Mouse (Mus musculus) monocyte, adult 2 months (primary cell): Measurements from ENCODE around the gene Tcirg1.

Source experiments
- DNase-seq, 2 experiments: peaks; one replicate each; pipeline ENCODE4 v3.0.0; 2022; ENCODE audit warnings: low spot score in 2 of 2, low read depth in 1 of 2

Tcirg1 gene

DNA sequence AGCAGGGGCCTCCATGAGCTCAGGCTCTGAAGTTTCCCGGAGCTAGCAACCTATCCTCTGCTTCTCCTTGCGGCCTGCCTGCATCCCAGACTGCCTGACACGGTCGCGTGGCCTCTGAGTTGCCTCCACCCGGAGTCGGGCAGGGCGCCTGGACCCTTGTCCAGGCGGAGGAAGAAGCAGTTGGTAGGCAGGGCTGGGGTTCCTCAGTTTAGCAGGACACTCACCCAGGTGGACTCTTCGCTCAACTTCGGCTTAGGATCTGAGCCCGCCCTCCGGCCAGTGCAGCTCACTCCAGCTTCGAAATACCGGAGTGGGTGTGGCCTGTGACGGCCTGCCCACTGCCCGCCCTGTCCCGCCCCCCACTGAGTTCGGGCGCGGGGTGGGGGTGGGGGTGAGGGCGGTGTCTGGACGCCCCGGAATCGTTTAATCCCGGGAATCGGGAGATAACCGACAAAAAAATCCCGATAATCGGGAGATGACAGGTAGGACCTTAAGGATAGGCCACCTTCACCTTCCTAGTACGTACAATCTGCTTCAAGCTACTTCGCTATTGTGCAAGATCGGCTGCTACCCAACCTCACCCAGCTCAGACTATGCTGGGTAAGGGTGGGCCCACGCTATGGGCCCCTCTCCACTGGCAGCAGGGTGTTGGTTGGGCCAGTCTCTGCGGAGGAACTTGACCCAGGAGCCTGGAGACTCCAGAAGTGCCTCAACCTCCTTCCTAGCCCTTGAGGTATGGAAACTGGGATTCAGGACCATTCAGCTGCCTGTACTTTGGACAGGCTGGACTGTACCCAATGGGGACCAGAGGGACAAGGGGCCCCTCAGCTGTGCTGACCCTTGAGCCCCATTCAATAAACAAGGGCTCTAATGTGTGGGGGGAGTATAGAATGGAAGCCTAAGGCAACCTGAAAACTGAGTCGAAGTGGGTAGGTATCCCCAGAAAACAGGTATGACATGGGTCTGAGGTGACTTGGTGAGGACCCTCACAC, at the start of gene Tcirg1:
Tcirg1 (minus strand) TSS at position 339 of the 992 bp plus-strand sequence.
- DNase-seq, result peak in 1 of 2 experiments; percentile 62

GRCm38 (mm10) chr19:3955804-3956203, 48.9 kb upstream of the Tcirg1 start:
- no peak for DNase-seq

GRCm38 (mm10) chr19:3955033-3955432, 48.1 kb upstream of the Tcirg1 start:
- DNase-seq, result no peak

DNA sequence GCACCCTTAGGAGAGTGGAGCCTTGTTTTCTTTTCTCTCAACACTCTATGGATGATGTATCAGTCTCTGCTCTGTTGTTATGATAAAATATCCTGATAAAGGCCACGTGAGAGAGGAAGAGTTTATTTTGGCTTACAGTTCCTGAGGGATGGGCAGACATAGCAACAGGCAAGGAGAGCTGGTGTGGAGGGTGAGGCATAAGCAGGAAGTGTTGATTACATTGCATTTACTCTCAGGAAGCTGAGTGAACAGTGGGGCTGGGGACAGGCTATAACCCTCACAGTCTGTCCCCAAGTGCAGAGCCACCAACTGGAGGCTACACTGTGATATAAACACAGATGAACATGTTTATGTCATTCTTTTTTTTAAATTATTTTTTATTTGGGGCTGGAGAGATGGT, 45.2 kb upstream of the Tcirg1 start:
- no peak for DNase-seq

GRCm38 (mm10) chr19:3951461-3951860, 44.5 kb upstream of the Tcirg1 start:
- DNase-seq, result no peak

DNA sequence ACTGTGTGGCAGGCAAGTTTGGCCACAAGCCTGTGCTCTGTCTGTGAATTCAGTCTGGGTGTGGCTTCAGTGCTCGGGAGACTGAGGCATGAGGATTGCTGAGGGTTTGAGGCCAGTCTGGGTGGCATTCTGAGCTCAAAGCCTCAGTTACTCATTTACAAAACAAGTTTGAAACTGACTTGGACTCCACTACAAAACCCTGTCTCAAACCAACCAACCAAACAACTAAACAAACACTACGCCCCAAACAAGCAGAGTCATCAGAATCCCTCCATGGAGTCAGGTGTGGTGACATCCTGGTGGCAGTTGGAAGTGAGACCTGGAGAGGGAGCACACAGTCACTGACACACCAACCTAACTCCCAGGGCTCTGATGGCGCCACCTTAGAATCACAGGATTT, 43.4 kb upstream of the Tcirg1 start:
- no peak for DNase-seq

GRCm38 (mm10) chr19:3948546-3948945, 41.6 kb upstream of the Tcirg1 start:
- no peak for DNase-seq

DNA sequence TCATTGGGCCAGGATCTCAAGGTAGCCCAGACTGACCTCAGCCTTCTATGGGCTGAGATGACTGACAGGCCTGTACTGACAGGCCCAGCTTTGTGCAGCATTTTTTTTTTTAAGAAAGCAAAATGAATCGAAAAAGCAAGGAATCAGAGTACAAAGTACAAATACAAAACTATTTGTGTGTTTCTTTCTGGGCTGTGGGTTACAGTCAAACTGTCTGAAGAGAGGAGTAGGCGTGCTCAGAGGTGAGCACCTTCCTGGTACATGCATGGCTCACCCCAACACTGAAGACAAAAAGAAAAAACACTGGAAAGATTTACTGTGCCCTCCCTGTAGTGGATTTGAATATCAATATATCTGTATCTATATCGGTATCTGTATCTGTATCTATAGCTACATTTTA, 40.9 kb upstream of the Tcirg1 start:
- no peak for DNase-seq

DNA sequence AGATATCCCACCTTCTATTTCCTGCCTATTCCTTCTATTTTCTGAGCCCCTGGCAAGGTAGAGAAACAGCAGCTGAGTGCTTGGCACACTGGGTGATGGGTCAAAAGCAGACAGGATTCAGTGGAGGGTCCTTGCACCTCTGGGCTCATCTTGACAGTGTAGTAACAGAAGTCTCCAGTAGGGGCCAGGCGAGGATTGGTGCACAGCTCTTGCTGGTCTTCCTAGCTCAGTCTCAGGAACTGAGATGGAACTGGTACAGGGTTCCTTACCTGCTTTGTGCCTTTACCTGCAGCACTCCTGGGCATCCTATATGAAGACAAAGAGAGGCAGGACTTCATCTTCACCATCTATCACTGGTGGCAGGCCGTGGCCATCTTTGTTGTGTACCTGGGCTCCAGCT, 39.8 kb upstream of the Tcirg1 start:
- no peak for DNase-seq

DNA sequence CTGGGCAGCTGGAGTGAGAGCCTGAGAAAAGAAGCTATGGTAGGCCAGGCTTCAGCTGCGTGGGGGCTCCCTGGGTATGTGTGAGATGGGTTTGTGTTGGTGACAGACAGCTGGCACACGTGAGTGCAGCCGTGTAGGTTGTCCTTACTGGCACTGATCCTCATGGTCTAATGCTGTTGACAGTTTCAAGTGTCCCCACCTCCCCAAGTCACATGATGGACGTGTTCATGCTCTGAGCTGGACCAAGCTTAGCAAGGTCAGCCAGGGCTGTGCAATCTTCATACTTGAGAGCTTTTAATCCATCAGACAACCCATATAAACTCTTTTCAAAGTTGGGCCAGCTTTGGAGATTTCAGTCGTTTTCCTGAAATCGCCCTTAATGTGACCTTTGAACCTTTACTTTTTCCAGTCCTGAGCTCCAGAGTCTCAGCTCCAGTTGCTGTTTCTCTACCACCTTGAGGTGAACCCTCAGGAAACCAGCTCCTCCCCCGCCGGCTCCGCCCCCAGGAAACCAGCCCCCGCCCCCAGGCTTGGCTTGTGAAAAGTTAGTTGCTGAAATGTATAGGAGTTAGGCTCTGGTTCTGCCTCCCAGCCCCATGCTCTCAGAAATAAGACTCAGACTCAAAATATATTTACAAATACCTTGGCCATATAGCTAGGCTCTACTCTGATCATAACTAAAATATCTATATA, 39.1 kb upstream of the Tcirg1 start:
- no peak for DNase-seq

GRCm38 (mm10) chr19:3942986-3943735, 36.2 kb upstream of the Tcirg1 start:
- DNase-seq, result no peak

DNA sequence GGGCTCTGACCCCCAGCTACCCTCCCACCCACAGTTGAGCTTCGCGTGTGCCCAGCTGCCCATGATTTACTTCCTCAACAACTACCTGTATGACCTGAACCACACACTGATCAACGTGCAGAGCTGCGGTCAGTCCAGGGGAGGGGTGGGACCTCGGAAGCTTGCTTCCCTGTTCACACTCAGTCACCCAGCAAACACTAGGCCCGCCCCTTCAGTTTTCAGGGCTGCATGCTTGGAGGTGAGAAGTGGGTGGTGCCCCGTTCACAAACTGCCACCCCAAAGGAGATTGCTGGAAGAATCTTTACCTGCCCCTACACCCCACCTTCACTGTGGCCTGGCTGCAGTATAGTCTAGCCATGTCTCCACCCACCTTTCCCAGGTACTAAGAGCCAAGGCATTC, 35.4 kb upstream of the Tcirg1 start:
- no peak for DNase-seq

DNA sequence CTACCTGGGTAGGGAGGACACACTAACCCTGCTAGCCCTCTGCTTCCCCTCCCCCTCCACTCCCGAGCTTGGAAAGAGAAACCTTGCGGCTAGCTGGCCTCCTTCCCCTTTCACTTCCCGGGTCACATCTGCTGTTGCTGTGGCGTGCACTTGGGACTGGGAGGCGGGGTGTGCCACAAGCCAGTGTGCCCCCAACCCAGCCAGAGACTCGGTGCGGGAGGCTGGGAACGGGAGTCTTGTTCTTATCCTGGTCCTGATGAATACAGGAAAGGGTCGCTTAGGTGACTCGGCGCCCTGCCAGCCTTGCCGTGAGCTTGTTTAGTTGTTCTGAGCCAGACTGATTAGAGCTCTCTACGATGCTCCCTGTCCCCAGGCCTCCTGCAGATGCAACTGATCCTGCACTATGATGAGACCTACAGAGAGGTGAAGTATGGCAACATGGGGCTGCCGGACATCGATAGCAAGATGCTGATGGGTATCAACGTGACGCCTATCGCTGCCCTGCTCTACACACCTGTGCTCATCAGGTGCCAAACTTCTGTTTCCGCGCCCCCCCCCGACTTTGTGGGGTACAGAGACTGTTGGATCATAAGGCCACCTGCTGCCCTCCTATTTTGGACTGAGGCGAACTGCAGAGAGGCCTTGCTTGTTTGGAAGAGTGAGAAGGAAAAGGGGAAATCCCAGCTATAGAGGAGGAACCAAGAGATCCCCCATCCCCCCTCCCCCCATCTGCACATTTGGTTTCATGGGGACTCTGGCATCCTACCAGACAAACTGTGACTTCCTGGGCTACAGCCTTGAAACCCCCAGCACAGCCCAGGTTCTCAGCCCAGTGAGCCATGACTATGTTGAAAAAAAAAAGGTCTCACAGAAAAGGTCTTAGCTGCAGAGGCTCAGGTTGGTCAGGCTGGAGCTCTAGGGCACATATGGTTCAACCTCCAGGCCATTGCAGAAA, 29.2 kb upstream of the Tcirg1 start:
- peak; percentile 63 to 71 for DNase-seq

DNA sequence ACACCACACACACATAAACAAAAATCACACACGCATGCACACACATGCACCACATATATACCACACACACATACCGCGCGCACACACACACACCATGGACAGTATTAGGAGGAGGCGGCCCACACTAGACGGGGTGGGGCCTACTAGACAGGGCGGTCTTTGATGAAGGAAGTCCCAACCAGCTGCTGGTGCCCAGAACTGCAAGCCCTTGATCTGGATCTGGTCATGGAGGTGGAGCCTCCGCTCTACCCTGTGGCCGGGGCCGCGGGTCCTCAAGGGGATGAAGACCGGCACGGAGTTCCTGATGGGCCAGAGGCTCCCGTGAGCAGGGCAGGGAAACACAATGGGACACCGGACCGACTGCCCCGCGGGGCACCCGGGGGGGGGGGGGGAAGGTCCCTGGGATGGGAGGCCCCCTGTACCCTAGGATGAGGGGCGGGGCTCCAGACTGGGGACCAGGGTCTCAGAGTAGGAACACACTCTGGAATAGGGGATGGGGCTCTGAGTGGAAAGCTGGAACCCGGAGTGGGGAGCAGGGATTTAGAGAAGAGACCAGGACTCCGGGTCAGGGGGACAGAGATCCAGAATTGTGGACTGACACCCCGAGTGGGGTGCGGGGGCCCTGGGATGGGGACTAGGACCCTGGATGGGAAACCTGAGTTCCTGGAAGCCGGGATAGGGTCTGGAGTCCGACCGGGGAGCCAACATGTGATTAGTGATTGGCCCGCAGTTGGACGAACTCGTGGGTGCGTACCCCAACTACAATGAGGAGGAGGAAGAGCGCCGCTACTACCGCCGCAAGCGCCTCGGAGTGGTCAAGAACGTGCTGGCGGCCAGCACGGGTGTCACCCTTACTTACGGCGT, 28.3 kb upstream of the Tcirg1 start, which contains the start of gene Unc93b1:
Unc93b1 (plus strand) TSS at position 155 of the 864 bp plus-strand sequence.
- DNase-seq, result peak; percentile 64 to 67

GRCm38 (mm10) chr19:3931716-3932115, 24.8 kb upstream of the Tcirg1 start:
- peak; percentile 69 to 75 for DNase-seq

GRCm38 (mm10) chr19:3930262-3931057, 23.5 kb upstream of the Tcirg1 start:
- no peak for DNase-seq

- peak; percentile 50 to 75 for DNase-seq
These were observed 22.4 kb upstream of the Tcirg1 start, which contains the start of gene Aldh3b1 for GRCm38 (mm10) chr19:3929211-3929941. Aldh3b1 (minus strand) TSS chr19:3929808.

- DNase-seq, result no peak
These were observed 21.8 kb upstream of the Tcirg1 start for GRCm38 (mm10) chr19:3928779-3929178.
